Mouse (Mus musculus) kidney, embryonic 16.5 days (tissue): ENCODE results near the gene Sfta2. TPM values are rescaled to one million over a fixed set of nuclear protein-coding genes. Genes with fewer than 3 reads are reported as not detected.

Source experiments
- ATAC-seq: fragments of 200-750 bp; cut with Nextera tagmentation; 2 replicates; pipeline ENCODE4 v1.8.0; 2017; ENCODE audit warnings: moderate TSS enrichment; ENCODE audit not compliant: low FRiP score, low TSS enrichment
- H3K27ac ChIP-seq: fragments of 300-500 bp; sonication (generic); 2 replicates; pipeline ENCODE4 v1.5.1; 2014; ENCODE audit warnings: low read length
- H3K27me3 ChIP-seq: fragments of 300-500 bp; sonication (generic); 2 replicates; pipeline ENCODE4 v1.6.1; 2014; ENCODE audit warnings: low read length, control low read depth, mixed read lengths; ENCODE audit not compliant: insufficient read depth
- H3K36me3 ChIP-seq: fragments of 300-500 bp; sonication (generic); 2 replicates; pipeline ENCODE4 v1.6.1; 2014; ENCODE audit warnings: low read length, control low read depth, mixed read lengths; ENCODE audit not compliant: insufficient read depth
- H3K4me1 ChIP-seq: fragments of 300-500 bp; sonication (generic); 2 replicates; pipeline ENCODE4 v1.6.1; 2014; ENCODE audit warnings: low read length, control low read depth, mixed read lengths; ENCODE audit not compliant: insufficient read depth
- H3K4me2 ChIP-seq: fragments of 300-500 bp; sonication (generic); replicated peaks from 2 replicates; pipeline ENCODE4 v1.6.1; 2014; ENCODE audit warnings: low read depth, low read length
- H3K4me3 ChIP-seq: fragments of 300-500 bp; sonication (generic); 2 replicates; pipeline ENCODE4 v1.5.1; 2014; ENCODE audit warnings: mild to moderate bottlenecking, low read length
- H3K9ac ChIP-seq: fragments of 300-500 bp; sonication (generic); replicated peaks from 2 replicates; pipeline ENCODE4 v1.6.1; 2014; ENCODE audit warnings: low read length
- H3K9me3 ChIP-seq: fragments of 300-500 bp; sonication (generic); 2 replicates; pipeline ENCODE4 v1.6.1; 2016; ENCODE audit warnings: low read length, control low read depth
- WGBS: fragments of 180-500 bp; shearing (Covaris S2); extraction: QIAGEN DNeasy Blood & Tissue Kit; methylation state at CpG from one replicate; pipeline ENCODE4 v1.1.7; 2014; 5-methylcytosine and 5-hydroxymethylcytosine counted together
- polyA plus RNA-seq: library from polyadenylated mRNA; unstranded; fragments of >200 nt; fragmentation: Nextera tagmentation; extraction: Ambion mirVana; gene quantifications from 2 replicates; pipeline ENCODE4 v1.2.1, GENCODE M21; 2015

The Sfta2 gene
- polyA plus RNA-seq, 1 experiment from 2014 or later: 7.3 TPM

DNA sequence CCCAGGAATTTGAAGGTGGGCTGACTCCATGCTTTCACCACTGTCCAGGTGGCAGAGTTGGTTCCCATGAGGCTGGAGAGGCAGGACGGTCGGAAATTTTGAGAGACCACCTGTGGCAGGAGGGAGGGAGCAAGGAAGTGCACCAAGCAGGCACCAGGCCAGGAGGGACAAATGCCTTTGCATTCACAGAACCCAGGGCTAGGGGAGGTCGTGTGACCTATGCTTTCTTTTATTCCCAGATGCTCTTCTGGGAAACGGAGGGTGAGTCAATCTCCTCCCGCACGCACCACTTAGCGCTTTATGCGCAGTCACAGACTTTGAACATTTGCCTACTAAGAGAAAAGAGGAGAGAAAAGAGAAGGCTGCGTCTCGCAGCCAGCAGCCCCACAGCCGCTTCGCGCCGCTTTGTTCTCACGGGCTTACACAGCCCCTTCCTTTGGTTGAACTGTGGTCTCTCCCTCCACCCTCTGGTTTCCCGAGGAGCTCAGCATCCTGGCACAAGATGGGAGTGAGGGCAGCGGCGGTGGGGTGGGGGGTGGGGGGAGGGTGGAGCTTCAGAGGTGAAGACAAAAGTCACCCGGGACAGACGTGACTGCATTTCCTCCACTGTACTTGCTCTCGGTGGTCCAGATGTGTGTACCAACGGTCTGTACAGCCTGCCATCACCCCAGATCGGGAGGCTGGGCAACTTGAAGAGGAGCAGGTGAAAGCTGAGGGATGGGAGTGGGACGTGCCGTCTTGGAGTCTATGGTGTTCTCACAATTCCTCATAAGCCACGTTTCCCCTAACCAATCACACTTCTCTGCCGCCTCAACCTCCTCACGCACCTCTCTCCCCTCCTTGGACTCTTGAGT is 32.0 kb upstream of the Sfta2 start:
- Histone ChIP-seq H3K4me1 (peaks cover 8% of the 10 kb centered on the region; the same call in 1 of the 2 replicates), H3K27me3 (peaks cover 26% of the 10 kb centered on the region), H3K27ac (no peak overlapping the region), H3K4me3 (peak overlapping the region; percentile 28), H3K9me3 (no peaks in the 10 kb centered on the region), H3K9ac (peak overlapping the region; percentile 54), H3K4me2 (peak overlapping the region; percentile 49), H3K36me3 (no peaks in the 10 kb centered on the region)
- ATAC-seq: peak; percentile 51; the same call in 1 of the 2 replicates
- 6% methylated on average over 28 of the region's 28 CpGs for WGBS

DNA sequence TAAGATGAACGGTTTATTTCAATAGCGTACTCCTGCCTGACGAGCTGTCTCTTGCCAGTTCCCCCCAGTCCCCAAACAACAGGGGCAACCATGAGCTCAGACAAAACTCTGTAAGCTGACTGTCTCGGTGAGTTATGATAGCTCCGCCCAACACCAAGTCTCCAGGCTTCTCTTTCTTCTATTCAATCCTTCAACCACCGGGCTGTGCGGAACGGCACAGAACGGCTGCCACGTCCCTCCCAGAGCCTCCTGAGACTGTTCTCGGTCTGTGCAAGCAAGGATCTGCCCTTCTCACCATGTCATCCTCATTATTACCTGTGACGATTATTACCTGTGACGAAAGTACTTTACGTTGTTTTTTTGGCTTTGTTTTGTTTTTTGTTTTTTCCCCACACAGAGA is 30.5 kb upstream of the Sfta2 start:
- H3K4me3 ChIP-seq: no peak overlapping the region
- no peak overlapping the region for H3K27ac ChIP-seq
- H3K9ac ChIP-seq: no peak overlapping the region
- H3K36me3 ChIP-seq: no peaks in the 10 kb centered on the region
- WGBS: 77% methylated on average over 14 of the region's 14 CpGs
- H3K9me3 ChIP-seq: no peaks in the 10 kb centered on the region
- peaks cover 26% of the 10 kb centered on the region for H3K27me3 ChIP-seq
- no peak for ATAC-seq
- no peak overlapping the region for H3K4me2 ChIP-seq
- peaks cover 8% of the 10 kb centered on the region; the same call in 1 of the 2 replicates for H3K4me1 ChIP-seq

DNA sequence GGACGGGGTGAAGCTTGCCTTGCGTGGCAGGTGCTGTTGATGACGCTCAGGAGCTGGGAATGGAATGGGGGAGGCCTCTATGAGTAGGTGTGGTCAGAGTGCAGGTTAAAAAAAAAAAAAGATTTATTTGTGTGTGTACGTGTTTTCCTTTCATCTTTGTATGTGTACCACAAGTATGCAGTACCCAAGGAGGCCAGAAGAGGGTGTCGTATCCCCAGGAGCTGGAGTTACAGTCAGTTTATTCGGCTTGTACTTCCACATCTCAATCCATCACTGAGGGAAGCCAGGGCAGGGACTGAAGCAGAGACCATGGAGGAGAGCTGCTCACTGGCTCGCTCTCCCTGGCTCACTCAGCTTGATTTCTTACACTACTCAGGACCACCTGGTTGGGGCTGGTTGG is 29.9 kb upstream of the Sfta2 start:
- H3K4me2 ChIP-seq: no peak overlapping the region
- no peaks in the 10 kb centered on the region for H3K36me3 ChIP-seq
- peaks cover 8% of the 10 kb centered on the region; the same call in 1 of the 2 replicates for H3K4me1 ChIP-seq
- ATAC-seq: no peak
- H3K9me3 ChIP-seq: no peaks in the 10 kb centered on the region
- no peak overlapping the region for H3K9ac ChIP-seq
- no peak overlapping the region for H3K27ac ChIP-seq
- H3K4me3 ChIP-seq: no peak overlapping the region
- WGBS: 96% methylated on average over 7 of the region's 7 CpGs
- peaks cover 26% of the 10 kb centered on the region for H3K27me3 ChIP-seq

DNA sequence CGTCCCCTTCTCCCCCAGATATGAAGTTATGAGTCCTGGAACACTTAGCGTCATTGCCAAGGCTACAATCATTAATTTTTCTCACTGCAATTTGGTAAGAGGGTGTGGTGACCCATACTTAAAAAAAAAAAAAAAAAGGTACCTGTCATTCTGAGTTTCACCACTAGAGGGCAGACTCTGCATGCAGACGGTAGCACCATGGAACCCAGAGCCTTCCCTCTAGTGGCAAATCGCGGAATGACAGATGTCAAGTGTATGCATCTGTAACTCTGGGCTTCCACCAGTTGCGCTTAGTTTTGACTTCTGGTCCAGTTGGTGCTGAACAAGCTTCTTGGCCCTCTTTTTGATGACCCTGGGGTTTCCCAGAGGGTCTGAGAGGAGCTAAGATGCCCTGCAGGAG is 23.1 kb upstream of the Sfta2 start:
- Histone ChIP-seq H3K4me1 (no peaks in the 10 kb centered on the region), H3K9ac (no peak overlapping the region), H3K36me3 (no peaks in the 10 kb centered on the region), H3K27me3 (no peaks in the 10 kb centered on the region), H3K4me3 (no peak overlapping the region), H3K27ac (no peak overlapping the region), H3K4me2 (no peak overlapping the region), H3K9me3 (no peaks in the 10 kb centered on the region)
- WGBS: 14% methylated on average over 6 of the region's 6 CpGs
- ATAC-seq: no peak

DNA sequence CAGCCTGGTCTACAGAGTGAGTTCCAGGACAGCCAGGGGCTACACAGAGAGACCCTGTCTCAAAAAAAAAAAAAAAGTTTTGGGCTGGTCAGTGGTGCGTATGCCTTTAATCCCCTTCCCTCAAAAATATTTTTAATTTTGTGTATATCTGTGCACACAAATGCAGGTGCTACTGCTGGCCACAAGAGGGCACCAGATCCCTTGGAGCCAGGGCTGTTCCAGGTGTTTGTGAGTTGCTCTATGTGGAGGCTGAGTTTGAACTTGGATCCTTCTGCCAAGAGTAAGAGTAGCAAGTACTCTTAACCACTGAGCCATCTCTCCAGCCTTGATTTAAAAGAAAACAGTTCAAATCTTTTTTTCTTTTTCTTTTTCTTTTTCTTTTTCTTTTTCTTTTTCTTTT is 18.4 kb upstream of the Sfta2 start:
- no peak for ATAC-seq
- no peak overlapping the region for H3K4me3 ChIP-seq
- H3K4me2 ChIP-seq: no peak overlapping the region
- H3K9me3 ChIP-seq: no peaks in the 10 kb centered on the region; the same call in 1 of the 2 replicates
- H3K9ac ChIP-seq: no peak overlapping the region
- H3K36me3 ChIP-seq: no peaks in the 10 kb centered on the region
- no peak overlapping the region for H3K27ac ChIP-seq
- H3K27me3 ChIP-seq: no peaks in the 10 kb centered on the region
- no peaks in the 10 kb centered on the region for H3K4me1 ChIP-seq
- 100% methylated on average over 1 of the region's 1 CpGs for WGBS

DNA sequence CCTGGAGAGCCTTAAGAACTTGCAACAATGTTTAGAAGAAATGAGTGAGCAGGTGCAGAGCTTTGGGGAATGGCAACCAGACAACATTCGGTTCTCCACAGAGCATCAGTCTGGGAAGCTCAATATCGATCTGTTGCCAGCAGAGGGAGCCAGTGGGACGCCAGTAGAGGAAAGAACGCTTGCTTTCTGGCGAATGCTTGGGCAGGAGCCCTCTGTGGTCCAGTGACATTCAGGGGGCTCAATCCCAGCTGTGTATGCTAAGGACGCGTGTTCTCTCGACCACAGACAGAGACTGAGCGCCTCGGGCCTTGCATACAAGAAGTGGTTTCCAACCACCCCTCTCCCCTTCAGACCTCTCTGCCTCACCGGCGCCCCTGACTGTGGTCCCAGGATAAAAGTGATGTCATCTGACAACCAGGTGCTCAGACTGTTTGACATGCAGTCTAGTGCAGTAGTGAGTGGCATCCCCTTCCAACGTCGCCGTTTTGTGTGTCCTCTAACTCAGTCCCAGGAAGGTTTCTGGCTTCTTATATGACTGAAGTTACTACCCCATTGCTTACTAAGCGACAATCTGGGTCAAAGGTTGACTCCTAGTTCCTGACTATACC is 16.9 kb upstream of the Sfta2 start:
- Histone ChIP-seq H3K27ac (no peak overlapping the region), H3K27me3 (no peaks in the 10 kb centered on the region), H3K9ac (no peak overlapping the region), H3K4me3 (no peak overlapping the region), H3K4me2 (peak overlapping the region; percentile 29; the same call in 1 of the 2 replicates), H3K9me3 (no peaks in the 10 kb centered on the region; the same call in 1 of the 2 replicates), H3K4me1 (no peaks in the 10 kb centered on the region), H3K36me3 (no peaks in the 10 kb centered on the region)
- WGBS: 19% methylated on average over 16 of the region's 16 CpGs
- ATAC-seq: 0 out of 2 replicates have a peak, but pooled peaks have one; percentile 9

DNA sequence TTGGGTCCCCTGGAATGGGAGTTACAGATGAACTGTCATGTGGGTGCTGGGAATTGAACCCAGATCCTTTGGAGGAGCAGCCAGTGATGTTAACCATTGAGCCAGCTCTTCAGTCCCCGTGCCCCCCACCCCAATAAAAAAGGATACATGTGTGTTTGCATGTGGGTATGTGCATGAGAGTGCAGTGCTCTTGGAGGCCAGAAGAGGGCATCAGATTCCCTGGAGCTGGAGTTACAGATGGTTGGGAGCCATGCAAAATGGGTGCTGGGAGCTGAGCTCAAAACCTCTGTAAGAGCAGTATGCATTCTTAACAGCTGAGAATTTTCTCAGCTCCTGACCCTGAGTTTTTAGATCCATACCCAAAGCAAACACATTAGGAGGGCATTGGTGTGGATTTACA is 14.1 kb upstream of the Sfta2 start:
- Histone ChIP-seq H3K4me3 (no peak overlapping the region), H3K9me3 (no peaks in the 10 kb centered on the region; the same call in 1 of the 2 replicates), H3K4me1 (peaks cover 5% of the 10 kb centered on the region; the same call in 1 of the 2 replicates), H3K27ac (no peak overlapping the region), H3K9ac (no peak overlapping the region), H3K36me3 (no peaks in the 10 kb centered on the region), H3K27me3 (no peaks in the 10 kb centered on the region), H3K4me2 (no peak overlapping the region)
- WGBS: 74% methylated on average over 1 of the region's 1 CpGs
- no peak for ATAC-seq

DNA sequence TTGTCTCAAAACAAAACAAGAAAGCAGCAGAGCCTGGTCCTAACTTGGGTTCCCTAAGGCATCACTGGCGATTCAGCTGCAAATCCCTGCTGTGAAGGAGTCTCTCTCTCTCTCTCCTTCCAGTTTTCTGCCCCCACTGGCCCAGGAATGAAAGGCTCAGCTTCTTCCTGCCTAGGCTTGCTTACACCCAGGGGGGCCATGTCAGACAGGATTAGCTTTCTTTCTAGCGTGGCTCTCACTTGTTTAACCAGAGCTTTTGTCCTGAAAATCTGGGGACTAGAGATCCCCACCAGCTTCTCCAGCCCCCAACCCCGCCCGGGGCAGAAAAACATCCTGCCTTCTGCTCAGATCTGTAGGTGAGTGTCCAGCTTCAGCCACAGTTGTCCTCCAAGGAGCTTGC is 13.0 kb upstream of the Sfta2 start:
- no peak overlapping the region for H3K4me3 ChIP-seq
- H3K4me2 ChIP-seq: no peak overlapping the region
- H3K27me3 ChIP-seq: no peaks in the 10 kb centered on the region
- 43% methylated on average over 4 of the region's 4 CpGs for WGBS
- no peak for ATAC-seq
- H3K4me1 ChIP-seq: peaks cover 5% of the 10 kb centered on the region; the same call in 1 of the 2 replicates
- no peaks in the 10 kb centered on the region; the same call in 1 of the 2 replicates for H3K9me3 ChIP-seq
- H3K27ac ChIP-seq: no peak overlapping the region
- H3K36me3 ChIP-seq: no peaks in the 10 kb centered on the region
- no peak overlapping the region for H3K9ac ChIP-seq

DNA sequence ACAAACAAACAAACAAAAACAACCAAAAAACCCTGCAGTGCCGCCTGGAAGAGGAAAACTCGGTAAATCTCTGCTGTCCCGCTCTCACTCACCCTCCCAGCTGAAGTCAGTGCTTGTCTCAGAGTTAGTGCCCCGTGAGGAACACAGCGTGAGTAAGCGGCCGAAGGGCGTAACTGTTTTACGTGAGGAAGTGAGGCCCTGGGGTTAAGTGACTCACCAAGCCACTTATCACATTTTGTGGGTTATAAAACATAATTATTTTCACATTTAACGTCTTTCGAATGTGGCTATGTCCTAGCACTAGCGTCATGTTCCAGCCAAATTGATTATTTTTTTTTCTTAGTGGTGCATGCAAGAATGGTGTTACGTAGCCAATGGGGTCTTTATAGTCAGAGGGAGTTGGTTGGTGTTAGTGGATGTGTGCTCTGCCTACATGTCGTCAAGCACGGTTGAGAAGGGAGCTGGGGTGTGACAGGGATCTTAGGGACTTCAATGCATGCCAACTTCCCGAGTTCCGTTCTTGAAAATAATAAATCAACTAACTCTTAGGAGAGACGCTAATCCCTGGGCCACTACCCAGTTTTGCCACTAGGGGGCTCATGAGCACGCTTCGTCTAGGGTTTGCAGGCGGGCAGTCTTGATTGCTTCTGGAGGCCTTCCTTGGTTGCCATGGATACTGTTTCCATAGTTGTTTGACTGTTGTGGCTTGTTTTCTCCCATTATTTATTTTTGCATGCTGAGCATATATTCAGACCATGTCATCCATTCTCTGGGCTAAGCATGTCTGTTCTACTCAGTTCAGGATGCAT is 10.7 kb upstream of the Sfta2 start:
- ATAC-seq: peak; percentile 70
- no peaks in the 10 kb centered on the region for H3K27me3 ChIP-seq
- H3K36me3 ChIP-seq: no peaks in the 10 kb centered on the region
- no peak overlapping the region for H3K4me3 ChIP-seq
- no peak overlapping the region for H3K9ac ChIP-seq
- H3K27ac ChIP-seq: no peak overlapping the region
- peak overlapping the region; percentile 30 for H3K4me2 ChIP-seq
- 30% methylated on average over 21 of the region's 21 CpGs for WGBS
- peaks cover 5% of the 10 kb centered on the region; the same call in 1 of the 2 replicates for H3K4me1 ChIP-seq
- no peaks in the 10 kb centered on the region; the same call in 1 of the 2 replicates for H3K9me3 ChIP-seq
